Mouse (Mus musculus): ENCODE results near the gene Plekha5.
A peak's percentile ranks its signal among the peaks of the same experiment; 100 is the strongest.
"Not testable (repeated sequence)": the region's sequence is repeated elsewhere in the genome, so short reads cannot be mapped to it uniquely, and the experiment has no call there.

The Plekha5 gene

GRCm38 (mm10) chr6:140580170-140580569 is 156.3 kb downstream of the Plekha5 start:
- DNase-seq, result no peak

DNA sequence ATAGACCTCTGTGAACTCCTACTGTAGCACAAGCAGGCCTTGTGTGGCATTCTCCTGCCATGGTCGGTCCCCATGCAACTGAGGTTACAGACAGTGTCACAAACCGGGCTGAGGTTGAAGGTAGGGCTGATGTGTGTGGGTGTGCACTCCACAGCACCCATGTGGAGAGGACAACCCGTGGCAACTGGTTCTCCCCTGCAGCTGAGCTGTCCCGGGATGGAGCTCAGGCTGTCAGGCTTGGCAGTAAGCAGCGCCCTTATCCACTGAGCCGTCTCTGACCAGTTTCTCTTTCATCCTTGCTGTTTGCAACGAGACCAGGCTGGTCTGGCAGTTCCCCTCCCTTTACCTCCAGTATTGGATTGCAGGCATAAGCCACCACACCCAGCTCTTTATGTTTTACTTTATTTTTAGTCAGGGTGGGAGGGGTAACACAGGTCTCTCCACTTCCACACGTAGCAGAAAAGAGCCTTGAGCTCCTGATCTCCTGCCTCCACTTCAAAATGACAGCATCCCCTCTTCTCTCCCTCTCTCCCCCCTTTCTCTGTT is 162.9 kb downstream of the Plekha5 start:
- no peak for DNase-seq

DNA sequence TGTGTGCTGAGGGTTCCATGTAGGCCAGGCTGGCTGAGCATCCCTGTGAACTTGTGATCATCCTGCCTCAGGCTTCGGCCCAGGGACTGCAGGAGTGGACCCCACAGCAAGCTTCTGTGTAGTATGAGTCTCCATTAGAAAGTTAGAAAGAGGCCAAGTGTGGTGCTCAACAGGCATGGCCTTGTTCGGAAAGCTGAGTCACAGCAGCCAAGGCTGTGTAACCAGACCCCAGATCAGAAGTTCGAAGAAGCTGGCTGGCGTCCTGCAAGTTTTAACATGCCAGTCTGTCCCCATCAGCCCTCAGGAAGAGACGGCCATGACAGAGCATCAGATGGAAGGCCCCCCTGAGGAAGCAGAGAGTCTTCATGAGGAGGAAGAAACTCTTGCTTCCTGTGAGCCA is 167.5 kb downstream of the Plekha5 start:
- DNase-seq, result no peak

DNA sequence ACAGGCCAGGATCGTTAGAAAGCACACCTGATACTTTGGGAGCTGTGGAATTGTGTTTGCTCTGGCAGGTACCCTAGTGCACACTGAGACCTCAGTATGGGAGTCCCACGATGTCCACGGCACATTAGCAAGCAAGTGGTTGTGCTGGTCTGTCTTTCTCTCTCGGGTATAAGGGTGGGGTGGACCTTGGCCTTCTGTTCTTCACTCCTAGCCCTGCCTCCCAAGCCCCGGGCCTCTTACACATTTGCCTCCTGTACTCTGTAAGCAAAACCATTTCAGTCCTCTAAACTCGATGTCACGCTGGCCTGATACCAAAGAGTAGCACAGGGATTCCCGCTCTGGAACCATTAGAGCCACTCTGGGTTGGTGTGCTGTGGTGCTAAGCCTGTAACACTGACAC is 168.9 kb downstream of the Plekha5 start:
- no peak for DNase-seq

GRCm38 (mm10) chr6:140593420-140594170 is 169.7 kb downstream of the Plekha5 start:
- DNase-seq, result peak; percentile 61 to 71

DNA sequence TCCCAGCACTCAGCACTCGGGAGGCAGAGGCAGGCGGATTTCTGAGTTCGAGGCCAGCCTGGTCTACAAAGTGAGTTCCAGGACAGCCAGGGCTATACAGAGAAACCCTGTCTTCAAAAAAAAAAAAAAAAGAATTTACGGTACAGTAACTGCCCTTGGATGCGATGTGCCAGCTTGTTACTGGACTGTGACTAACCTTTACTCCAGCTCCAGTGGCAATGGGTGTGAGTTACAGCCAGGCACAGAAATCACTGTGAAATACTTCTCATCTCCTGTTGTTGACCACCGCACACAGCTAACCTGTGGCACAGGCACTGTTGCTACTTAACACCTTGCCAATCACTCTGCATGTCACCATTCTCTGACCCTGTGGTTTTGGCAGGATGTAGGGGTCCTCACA is 171.7 kb downstream of the Plekha5 start:
- DNase-seq, result not testable (repeated sequence)

- DNase-seq, result no peak
Measured at GRCm38 (mm10) chr6:140597381-140598329, 173.8 kb downstream of the Plekha5 start.

DNA sequence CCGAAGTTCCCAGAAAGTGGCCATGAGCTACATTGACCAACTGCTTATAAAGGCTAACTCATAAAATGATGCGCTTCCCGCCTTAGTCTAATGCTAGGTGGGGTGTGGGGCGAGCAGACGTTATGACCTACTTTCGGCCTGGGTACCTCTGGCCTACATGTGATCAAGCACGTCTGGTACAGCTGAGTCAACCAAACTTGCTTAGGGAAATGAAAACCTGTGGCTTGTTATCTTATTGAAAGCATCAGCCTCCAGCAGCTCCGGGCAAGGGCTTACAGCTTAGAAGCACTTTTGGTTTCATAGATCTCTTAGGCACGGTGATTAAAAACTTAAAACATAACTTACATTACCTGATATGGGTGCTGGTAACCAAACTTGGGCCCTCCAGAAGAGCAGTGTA is 174.7 kb downstream of the Plekha5 start:
- no peak for DNase-seq

- no peak for DNase-seq
Measured at GRCm38 (mm10) chr6:140599337-140599736, 175.5 kb downstream of the Plekha5 start.

GRCm38 (mm10) chr6:140600671-140601070 is 176.8 kb downstream of the Plekha5 start:
- DNase-seq, result not testable (repeated sequence)

DNA sequence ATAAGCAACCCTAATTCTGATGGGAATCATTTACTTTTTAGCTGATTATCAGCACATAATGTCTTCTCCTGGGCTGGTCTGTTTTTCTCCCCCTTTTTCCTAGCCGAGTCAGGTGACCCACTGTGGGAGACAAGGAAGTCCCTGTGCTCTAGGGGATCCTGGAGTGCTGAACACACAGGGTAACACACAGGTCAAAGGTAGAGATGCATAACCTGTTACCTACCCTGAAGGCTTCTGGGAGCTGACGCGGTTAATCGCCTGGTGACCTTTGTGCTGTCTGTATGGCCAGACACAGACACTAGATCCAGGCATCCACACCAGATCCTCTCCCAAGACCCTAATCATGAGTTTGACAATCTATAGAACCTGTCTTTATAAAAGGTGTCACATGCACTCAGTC is 177.3 kb downstream of the Plekha5 start:
- DNase-seq, result no peak

DNA sequence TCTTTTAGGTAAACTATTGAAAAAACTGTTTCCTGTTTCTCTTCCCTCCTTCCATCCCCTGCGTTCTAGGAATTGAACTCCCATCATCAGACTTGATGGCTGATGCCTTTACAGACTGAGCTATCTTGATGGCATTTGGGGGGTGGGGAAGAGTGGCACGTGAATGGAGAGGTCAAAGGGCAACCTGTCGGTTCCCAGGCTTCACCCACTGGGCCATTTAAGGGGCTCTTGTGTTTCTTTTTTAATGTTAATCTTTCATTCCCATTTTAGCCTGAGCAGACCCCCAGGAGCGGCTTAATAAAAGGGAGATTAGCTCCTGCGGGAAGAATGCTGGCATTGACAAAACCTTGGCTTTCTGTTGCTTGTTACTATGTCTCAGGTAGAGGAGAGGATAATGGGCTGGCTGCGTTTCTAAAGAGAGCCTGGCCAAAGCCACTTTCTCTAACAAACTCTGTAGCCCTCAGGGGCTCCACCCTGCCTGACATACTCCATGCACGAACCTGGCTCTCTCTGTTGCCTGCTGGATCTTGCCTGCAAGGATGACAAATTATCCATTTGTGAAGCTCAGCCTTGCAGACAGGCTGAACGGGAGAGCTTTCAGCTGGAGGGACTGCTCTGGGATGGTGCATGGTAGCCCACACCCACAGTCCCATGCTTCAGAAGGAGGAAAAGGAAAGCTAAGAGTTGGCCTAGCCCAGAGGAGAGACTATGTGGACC is 179.5 kb downstream of the Plekha5 start:
- no peak for DNase-seq

GRCm38 (mm10) chr6:140605173-140605572 is 181.3 kb downstream of the Plekha5 start:
- DNase-seq, result not testable (repeated sequence)

DNA sequence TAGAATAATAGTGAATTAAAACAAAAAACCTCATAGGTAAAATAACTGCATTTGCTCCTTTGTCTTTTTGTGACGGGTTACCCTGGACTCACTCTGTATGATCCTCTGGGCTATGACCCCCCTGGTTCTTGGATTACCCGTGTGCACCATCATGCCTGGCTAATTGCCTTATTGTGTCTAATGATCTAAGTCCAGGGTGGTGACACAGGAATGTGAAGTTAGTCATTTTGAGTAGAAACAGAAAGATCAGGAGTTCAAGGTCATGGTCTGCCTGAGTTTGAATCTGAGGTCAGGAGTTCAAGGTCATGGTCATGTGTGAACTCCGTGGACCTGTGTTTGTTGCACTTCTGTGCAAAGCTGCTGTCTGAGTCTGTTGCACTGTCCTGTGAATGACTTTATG is 181.9 kb downstream of the Plekha5 start:
- no peak for DNase-seq

- DNase-seq, result no peak
Measured at GRCm38 (mm10) chr6:140606534-140606933, 182.7 kb downstream of the Plekha5 start.

DNA sequence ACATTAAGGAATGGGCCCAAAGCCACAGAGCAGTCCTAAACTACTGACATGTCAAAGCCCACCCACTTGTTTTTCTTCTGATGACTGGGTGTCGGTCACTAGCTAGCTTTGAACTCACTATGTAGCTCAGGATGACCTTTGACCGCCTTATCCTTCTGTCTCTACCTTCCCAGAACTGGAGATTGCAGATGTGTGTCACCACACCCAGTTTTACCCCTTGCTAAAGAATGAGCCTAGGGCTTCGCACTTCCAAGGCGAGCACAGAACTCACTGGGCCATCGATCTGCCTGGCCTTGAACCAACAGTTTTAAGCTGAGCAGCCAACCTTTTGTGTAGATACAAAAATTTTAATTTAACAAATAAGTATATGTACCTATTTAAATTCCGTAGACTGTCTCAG is 184.8 kb downstream of the Plekha5 start:
- no peak for DNase-seq

DNA sequence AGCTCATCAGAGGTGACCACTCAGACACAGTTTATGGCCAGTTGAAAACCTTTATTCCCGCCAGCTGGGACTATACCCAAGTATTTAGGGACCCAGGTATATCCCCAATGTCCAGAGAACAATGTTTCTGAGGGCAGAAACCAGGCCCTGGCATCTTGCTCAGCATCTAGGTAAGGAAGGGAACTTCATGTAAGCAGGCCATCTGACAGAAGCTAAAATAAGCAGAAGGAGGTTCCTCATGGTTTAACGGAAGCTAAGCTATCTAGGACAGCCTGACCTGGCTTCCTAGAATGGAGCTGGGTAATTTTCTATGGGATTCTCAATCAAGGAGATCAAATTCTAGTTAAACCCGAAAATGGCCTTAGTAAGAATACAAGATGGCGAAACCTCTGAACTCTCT is 185.7 kb downstream of the Plekha5 start:
- no peak for DNase-seq

DNA sequence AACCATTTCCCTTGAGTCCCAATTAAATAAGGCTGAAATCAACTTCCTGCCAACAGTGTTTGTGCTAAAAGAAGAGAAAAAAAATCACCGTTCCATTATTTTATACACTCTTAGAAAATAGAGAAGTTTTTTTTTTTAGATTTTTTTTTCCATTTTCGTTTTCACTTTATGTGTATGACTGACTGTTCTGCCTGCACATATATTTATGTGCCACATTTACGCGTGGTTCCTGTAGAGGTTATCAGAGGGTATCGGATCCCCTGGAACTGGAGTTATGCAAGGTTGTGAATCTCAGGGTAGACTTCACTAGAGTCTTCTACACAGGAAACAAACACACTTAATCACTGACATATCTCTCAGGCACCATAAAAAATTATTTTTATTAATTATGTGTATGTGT is 186.3 kb downstream of the Plekha5 start:
- DNase-seq, result no peak

GRCm38 (mm10) chr6:140611282-140611681 is 187.4 kb downstream of the Plekha5 start:
- no peak for DNase-seq

GRCm38 (mm10) chr6:140611893-140612473 is 188.1 kb downstream of the Plekha5 start:
- DNase-seq, result no peak

DNA sequence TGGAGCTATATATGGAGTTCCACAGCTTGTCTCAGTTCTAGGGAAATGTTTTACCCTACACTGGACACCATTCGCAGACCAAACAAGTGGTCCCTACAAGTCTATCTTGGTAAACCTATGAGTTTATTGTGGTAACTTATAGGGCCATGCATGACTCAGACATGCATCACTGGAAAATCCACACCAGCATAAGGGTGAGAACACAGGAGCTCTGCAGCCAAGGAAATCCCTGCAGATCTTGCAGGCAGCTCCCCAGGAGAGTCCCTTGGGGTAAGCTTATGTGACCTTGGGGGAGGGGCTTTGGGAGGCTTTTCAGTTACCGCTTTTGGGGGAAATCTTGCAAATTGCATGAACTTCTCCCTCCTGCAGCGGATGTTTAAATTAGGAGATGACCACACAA is 190.0 kb downstream of the Plekha5 start:
- DNase-seq, result no peak

DNA sequence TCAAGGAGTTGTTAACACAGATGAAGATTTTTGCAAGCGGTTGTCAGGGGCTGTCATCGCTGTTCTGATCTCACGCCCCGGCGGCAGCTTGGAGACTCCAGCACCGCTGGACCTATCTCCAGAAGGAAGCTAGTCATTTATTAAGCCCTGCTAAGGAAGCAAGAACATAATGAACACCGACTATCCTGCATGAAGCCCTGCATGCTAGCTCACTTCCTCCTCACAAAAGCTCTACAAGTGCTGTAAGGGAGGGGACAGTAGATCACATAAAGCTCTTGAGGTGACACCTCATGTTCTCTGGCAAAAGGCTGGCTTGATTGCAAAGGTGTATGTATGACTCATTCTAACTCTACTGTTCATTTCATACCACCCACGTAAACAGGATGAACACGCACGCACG is 190.9 kb downstream of the Plekha5 start:
- no peak for DNase-seq

Data from lung, postnatal 4 days (tissue).